Mouse (Mus musculus): ENCODE results near the gene Akt3. TPM values are rescaled to one million over a fixed set of nuclear protein-coding genes. Genes with fewer than 3 reads are reported as not detected.

Akt3 gene
- polyA plus RNA-seq, 1 experiment from 2014 or later, result 25.3 TPM

DNA sequence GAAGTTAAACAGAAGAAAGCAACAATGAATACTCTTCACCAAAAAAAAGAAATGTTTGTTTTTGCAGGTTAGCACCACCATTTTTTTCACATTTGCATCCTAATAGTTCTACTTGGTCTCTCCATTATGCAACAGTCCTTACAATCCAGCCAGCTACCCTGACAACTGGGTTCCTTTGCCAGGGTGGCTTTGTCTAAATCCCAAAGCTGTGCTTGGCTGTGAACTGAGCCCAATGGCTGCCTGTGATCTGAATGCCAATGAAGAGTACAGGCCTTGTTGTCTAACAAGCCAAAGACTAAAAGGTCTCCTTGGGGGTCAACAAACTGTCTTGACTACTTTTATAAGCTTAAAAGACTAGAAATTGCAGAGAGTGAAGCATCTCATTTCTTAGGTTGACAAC is 82.6 kb downstream of the Akt3 start:
- no peaks in the 10 kb centered on the region for H3K36me3 ChIP-seq (ENCODE audit: control insufficient read depth, insufficient read depth, low read length)
- no peak overlapping the region for H3K4me3 ChIP-seq (ENCODE audit: low read depth, low read length)
- no peaks in the 10 kb centered on the region for H3K27me3 ChIP-seq (ENCODE audit: control insufficient read depth, insufficient read depth, low read length)
- ATAC-seq (ENCODE audit: insufficient read depth, low FRiP score, low TSS enrichment) (peak; percentile 93), DNase-seq (ENCODE audit: low spot score) (peak; percentile 73)
- peaks cover 6% of the 10 kb centered on the region; the same call in 1 of the 2 replicates for H3K4me1 ChIP-seq (ENCODE audit: control insufficient read depth, insufficient read depth, low read length)
- no peak overlapping the region for H3K27ac ChIP-seq (ENCODE audit: low read depth, low read length)
- H3K4me2 ChIP-seq (ENCODE audit: low read depth), result no peak overlapping the region
- H3K9ac ChIP-seq (ENCODE audit: low read length), result no peak overlapping the region
- no peaks in the 10 kb centered on the region for H3K9me3 ChIP-seq (ENCODE audit: control insufficient read depth, low read length)

DNA sequence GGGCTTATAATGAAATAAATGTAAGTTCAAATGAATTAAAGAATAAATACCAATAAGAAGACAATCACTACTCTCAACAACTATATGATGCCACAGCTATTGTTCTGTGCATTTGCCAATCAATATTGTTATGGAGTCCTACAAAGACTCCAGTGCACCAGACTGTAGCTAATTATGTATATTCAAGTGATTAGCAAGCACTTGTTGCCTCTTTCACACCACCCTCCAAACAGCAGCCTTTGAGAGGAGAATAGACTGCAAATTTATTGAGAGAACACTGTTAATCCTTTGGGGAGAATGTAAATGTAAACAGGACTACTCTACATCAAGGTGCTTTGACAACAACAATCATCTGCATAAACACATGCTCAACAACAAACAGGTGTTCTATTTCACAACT is 86.7 kb downstream of the Akt3 start:
- no peaks in the 10 kb centered on the region for H3K36me3 ChIP-seq (ENCODE audit: control insufficient read depth, insufficient read depth, low read length)
- no peak for ATAC-seq (ENCODE audit: insufficient read depth, low FRiP score, low TSS enrichment)
- H3K4me2 ChIP-seq (ENCODE audit: low read depth), result no peak overlapping the region
- no peaks in the 10 kb centered on the region for H3K27me3 ChIP-seq (ENCODE audit: control insufficient read depth, insufficient read depth, low read length)
- no peak for DNase-seq (ENCODE audit: low spot score)
- H3K9ac ChIP-seq (ENCODE audit: low read length), result no peak overlapping the region
- no peak overlapping the region for H3K4me3 ChIP-seq (ENCODE audit: low read depth, low read length)
- H3K27ac ChIP-seq (ENCODE audit: low read depth, low read length), result no peak overlapping the region
- H3K4me1 ChIP-seq (ENCODE audit: control insufficient read depth, insufficient read depth, low read length), result peaks cover 4% of the 10 kb centered on the region; the same call in 1 of the 2 replicates
- H3K9me3 ChIP-seq (ENCODE audit: control insufficient read depth, low read length), result no peaks in the 10 kb centered on the region

DNA sequence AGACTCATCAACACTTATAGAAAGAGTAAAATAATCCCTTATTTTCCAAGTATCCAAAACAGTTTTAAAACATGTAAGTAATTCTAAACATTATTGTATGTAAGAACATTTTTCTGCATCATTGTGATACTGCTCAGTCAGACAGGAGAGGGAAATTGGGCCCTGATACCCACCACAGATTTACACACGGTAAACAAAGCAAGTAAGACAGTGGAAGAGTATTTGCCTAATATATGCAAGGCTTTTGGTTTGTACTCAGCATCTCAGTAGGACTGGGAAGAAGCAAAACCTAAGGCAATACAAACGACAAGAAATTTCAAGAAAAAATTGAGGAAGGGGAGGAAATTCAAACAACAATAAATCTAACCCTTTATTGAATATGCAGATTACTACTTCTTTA is 92.2 kb downstream of the Akt3 start:
- Histone ChIP-seq H3K4me2 (ENCODE audit: low read depth) (no peak overlapping the region), H3K9ac (ENCODE audit: low read length) (no peak overlapping the region), H3K27ac (ENCODE audit: low read depth, low read length) (no peak overlapping the region), H3K36me3 (ENCODE audit: control insufficient read depth, insufficient read depth, low read length) (no peaks in the 10 kb centered on the region), H3K27me3 (ENCODE audit: control insufficient read depth, insufficient read depth, low read length) (no peaks in the 10 kb centered on the region), H3K4me3 (ENCODE audit: low read depth, low read length) (no peak overlapping the region), H3K4me1 (ENCODE audit: control insufficient read depth, insufficient read depth, low read length) (no peaks in the 10 kb centered on the region; the same call in 1 of the 2 replicates), H3K9me3 (ENCODE audit: control insufficient read depth, low read length) (no peaks in the 10 kb centered on the region)
- no peak for DNase-seq (ENCODE audit: low spot score)
- 33% methylated on average over 2 of the region's 2 CpGs for WGBS
- no peak for ATAC-seq (ENCODE audit: insufficient read depth, low FRiP score, low TSS enrichment)

DNA sequence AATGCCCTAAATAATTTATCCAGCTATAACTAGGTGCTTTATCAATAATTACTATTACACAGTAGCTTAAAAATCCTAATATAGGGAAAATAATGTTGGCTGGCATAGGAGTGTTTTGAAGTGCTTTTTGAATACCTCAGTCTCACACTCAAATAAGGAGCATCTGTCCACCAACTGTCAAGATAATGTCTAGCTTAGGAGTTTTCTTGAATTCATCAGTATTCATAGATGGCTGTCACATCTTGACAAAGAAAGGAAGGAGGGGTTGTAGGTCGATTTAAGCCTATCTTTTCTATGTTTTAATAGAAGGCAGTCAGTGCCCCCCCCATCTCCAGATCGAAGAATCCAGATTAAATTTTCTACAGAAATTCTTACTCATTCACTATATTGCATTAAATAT is 92.7 kb downstream of the Akt3 start:
- no peak overlapping the region for H3K4me2 ChIP-seq (ENCODE audit: low read depth)
- H3K27me3 ChIP-seq (ENCODE audit: control insufficient read depth, insufficient read depth, low read length), result no peaks in the 10 kb centered on the region
- no peak for ATAC-seq (ENCODE audit: insufficient read depth, low FRiP score, low TSS enrichment)
- H3K4me3 ChIP-seq (ENCODE audit: low read depth, low read length), result no peak overlapping the region
- 80% methylated on average over 2 of the region's 2 CpGs for WGBS
- no peaks in the 10 kb centered on the region for H3K4me1 ChIP-seq (ENCODE audit: control insufficient read depth, insufficient read depth, low read length)
- no peaks in the 10 kb centered on the region for H3K9me3 ChIP-seq (ENCODE audit: control insufficient read depth, low read length)
- H3K27ac ChIP-seq (ENCODE audit: low read depth, low read length), result no peak overlapping the region
- no peaks in the 10 kb centered on the region for H3K36me3 ChIP-seq (ENCODE audit: control insufficient read depth, insufficient read depth, low read length)
- H3K9ac ChIP-seq (ENCODE audit: low read length), result no peak overlapping the region
- DNase-seq (ENCODE audit: low spot score), result no peak

DNA sequence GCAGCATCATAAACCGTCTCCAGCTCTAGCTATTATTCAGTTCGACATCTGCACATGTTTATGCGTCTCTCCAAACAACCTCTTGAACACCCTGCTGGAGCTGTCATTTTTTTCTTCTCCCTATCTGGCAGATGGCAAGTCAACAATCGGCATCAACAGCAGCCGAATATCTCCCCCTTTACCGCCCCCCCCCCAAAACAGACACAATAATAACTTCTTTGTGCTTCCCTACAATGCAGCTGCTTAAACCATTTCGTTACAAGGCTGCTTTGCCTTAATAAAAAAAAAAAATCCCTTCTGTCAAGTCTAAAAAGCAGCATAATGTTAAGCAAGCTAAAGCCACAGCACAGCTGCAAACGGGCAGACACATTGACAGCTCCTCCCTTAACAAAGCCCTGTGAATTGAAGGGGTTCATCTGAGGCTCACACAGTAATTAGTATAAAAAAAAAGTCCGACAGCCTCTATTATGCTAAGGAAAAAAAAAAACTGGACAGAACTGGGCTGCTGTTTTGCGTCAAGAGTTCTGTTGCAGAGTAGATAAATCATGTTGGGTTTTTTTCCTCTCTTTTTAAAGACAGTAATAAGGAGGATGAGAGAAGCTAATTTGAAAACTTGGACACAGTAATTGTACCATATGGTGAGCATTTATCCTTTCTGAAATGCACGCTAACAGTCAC is 107.5 kb downstream of the Akt3 start:
- no peaks in the 10 kb centered on the region for H3K9me3 ChIP-seq (ENCODE audit: control insufficient read depth, low read length)
- no peaks in the 10 kb centered on the region for H3K27me3 ChIP-seq (ENCODE audit: control insufficient read depth, insufficient read depth, low read length)
- H3K36me3 ChIP-seq (ENCODE audit: control insufficient read depth, insufficient read depth, low read length), result no peaks in the 10 kb centered on the region
- H3K4me3 ChIP-seq (ENCODE audit: low read depth, low read length), result no peak overlapping the region
- peak; percentile 90 for ATAC-seq (ENCODE audit: insufficient read depth, low FRiP score, low TSS enrichment)
- H3K4me1 ChIP-seq (ENCODE audit: control insufficient read depth, insufficient read depth, low read length), result peaks cover 6% of the 10 kb centered on the region; the same call in 1 of the 2 replicates
- peak overlapping the region; percentile 28; the same call in 1 of the 2 replicates for H3K27ac ChIP-seq (ENCODE audit: low read depth, low read length)
- DNase-seq (ENCODE audit: low spot score), result peak; percentile 59
- H3K9ac ChIP-seq (ENCODE audit: low read length), result no peak overlapping the region
- WGBS, result 11% methylated on average over 11 of the region's 11 CpGs
- peak overlapping the region; percentile 31 for H3K4me2 ChIP-seq (ENCODE audit: low read depth)

DNA sequence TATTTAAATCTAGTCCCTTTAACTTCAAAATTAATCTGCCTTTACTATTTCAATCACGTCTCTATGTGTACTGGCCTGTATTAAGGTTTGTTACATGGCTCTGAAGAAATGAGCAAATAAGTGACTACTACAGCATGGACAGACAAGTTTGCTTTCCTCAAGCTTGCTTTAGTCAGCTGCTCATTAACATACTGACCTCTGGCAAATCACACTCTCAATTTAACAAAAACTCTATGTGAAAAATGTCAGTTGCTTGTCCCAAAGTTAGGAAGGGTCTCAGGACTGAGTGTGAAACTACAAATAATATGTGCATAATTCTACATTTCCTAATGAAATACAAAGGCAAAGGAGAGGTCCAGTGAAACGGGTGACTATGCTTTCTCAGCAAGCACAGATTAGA is 109.3 kb downstream of the Akt3 start:
- H3K4me1 ChIP-seq (ENCODE audit: control insufficient read depth, insufficient read depth, low read length), result peaks cover 6% of the 10 kb centered on the region; the same call in 1 of the 2 replicates

DNA sequence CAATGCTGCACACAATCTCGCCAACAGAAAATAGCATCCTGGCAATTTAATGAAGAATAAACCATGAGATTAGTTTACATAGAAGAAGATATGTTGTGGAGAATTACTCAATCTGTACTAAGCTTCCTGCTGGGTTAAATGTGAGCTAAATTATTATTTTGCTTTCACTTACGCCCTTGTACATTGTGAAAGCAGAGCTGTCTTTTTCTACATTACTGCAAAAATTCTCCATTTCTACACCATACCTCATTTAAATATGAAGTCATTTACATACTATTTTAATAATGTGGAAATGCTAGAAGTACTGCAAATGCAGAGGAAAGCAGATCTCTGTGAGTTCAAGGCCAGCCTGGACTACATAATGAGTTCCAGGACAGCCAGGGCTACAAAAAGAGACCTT is 116.5 kb downstream of the Akt3 start:
- H3K4me1 ChIP-seq (ENCODE audit: control insufficient read depth, insufficient read depth, low read length), result no peaks in the 10 kb centered on the region
- DNase-seq (ENCODE audit: low spot score), result no peak
- H3K36me3 ChIP-seq (ENCODE audit: control insufficient read depth, insufficient read depth, low read length), result no peaks in the 10 kb centered on the region
- ATAC-seq (ENCODE audit: insufficient read depth, low FRiP score, low TSS enrichment), result no peak
- H3K4me2 ChIP-seq (ENCODE audit: low read depth), result no peak overlapping the region
- no peak overlapping the region for H3K9ac ChIP-seq (ENCODE audit: low read length)
- 93% methylated on average over 2 of the region's 2 CpGs for WGBS
- H3K27me3 ChIP-seq (ENCODE audit: control insufficient read depth, insufficient read depth, low read length), result no peaks in the 10 kb centered on the region
- H3K9me3 ChIP-seq (ENCODE audit: control insufficient read depth, low read length), result no peaks in the 10 kb centered on the region
- no peak overlapping the region for H3K4me3 ChIP-seq (ENCODE audit: low read depth, low read length)
- no peak overlapping the region for H3K27ac ChIP-seq (ENCODE audit: low read depth, low read length)

More for the DNA sequence above, 109.3 kb downstream of the Akt3 start:
- DNase-seq (ENCODE audit: low spot score), result no peak
- 51% methylated on average over 2 of the region's 2 CpGs for WGBS
- Histone ChIP-seq H3K27ac (ENCODE audit: low read depth, low read length) (peak overlapping the region; percentile 39; the same call in 1 of the 2 replicates), H3K9me3 (ENCODE audit: control insufficient read depth, low read length) (no peaks in the 10 kb centered on the region), H3K4me3 (ENCODE audit: low read depth, low read length) (no peak overlapping the region), H3K27me3 (ENCODE audit: control insufficient read depth, insufficient read depth, low read length) (no peaks in the 10 kb centered on the region), H3K4me2 (ENCODE audit: low read depth) (no peak overlapping the region), H3K36me3 (ENCODE audit: control insufficient read depth, insufficient read depth, low read length) (no peaks in the 10 kb centered on the region), H3K9ac (ENCODE audit: low read length) (no peak overlapping the region)
- no peak for ATAC-seq (ENCODE audit: insufficient read depth, low FRiP score, low TSS enrichment)

DNA sequence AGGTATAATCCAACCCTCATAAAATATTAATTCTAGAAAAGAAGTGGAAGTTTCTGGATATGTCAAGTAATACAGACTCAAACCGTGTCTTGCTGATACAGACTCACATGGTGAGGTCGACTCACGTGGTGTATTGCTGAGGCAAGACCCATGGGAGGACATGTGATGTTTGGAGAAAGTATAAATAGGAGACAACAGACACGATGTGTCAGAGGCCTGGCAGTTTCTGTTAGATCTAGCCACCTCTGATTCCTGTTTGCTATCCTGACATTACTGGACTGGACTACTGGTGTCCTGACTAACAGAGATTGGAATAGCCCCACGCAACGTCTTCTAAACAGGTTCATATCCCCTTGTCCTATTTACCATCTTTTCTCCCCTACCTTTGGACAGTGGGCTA is 118.4 kb downstream of the Akt3 start:
- no peak for DNase-seq (ENCODE audit: low spot score)
- no peak overlapping the region for H3K9ac ChIP-seq (ENCODE audit: low read length)
- H3K4me3 ChIP-seq (ENCODE audit: low read depth, low read length), result no peak overlapping the region
- no peaks in the 10 kb centered on the region for H3K36me3 ChIP-seq (ENCODE audit: control insufficient read depth, insufficient read depth, low read length)
- no peak overlapping the region for H3K27ac ChIP-seq (ENCODE audit: low read depth, low read length)
- 78% methylated on average over 6 of the region's 6 CpGs for WGBS
- no peak for ATAC-seq (ENCODE audit: insufficient read depth, low FRiP score, low TSS enrichment)
- no peaks in the 10 kb centered on the region for H3K9me3 ChIP-seq (ENCODE audit: control insufficient read depth, low read length)
- H3K4me1 ChIP-seq (ENCODE audit: control insufficient read depth, insufficient read depth, low read length), result no peaks in the 10 kb centered on the region
- H3K4me2 ChIP-seq (ENCODE audit: low read depth), result no peak overlapping the region
- H3K27me3 ChIP-seq (ENCODE audit: control insufficient read depth, insufficient read depth, low read length), result no peaks in the 10 kb centered on the region

DNA sequence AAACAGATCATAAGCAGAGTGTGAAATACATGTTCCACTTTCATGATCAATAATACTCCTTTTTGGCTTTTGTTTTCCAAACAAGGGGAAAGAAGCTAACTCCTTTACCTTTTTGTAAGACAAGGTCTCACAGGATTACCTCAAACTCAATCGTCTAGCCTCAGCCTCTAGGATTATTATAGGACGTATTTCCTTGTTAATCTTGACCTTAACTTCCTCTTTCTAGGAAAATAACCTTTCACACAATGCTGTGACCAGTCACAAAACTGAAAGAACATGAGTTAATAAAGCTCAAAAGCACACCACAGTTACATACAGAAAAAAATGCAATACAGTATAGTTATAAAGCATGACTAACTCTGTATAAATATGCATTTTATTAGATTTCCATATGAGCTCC is 126.5 kb downstream of the Akt3 start:
- Histone ChIP-seq H3K9ac (ENCODE audit: low read length) (no peak overlapping the region), H3K27me3 (ENCODE audit: control insufficient read depth, insufficient read depth, low read length) (no peaks in the 10 kb centered on the region), H3K36me3 (ENCODE audit: control insufficient read depth, insufficient read depth, low read length) (no peaks in the 10 kb centered on the region), H3K27ac (ENCODE audit: low read depth, low read length) (no peak overlapping the region), H3K9me3 (ENCODE audit: control insufficient read depth, low read length) (no peaks in the 10 kb centered on the region), H3K4me2 (ENCODE audit: low read depth) (no peak overlapping the region), H3K4me3 (ENCODE audit: low read depth, low read length) (no peak overlapping the region), H3K4me1 (ENCODE audit: control insufficient read depth, insufficient read depth, low read length) (no peaks in the 10 kb centered on the region)
- ATAC-seq (ENCODE audit: insufficient read depth, low FRiP score, low TSS enrichment), result no peak
- WGBS, result 89% methylated on average over 2 of the region's 2 CpGs
- no peak for DNase-seq (ENCODE audit: low spot score)
